Mouse (Mus musculus): ENCODE data around the gene Prss30. TPM values are rescaled to one million over a fixed set of nuclear protein-coding genes. Genes with fewer than 3 reads are reported as not detected.
A peak's percentile ranks its signal among the peaks of the same experiment; 100 is the strongest.

The Prss30 gene
- polyA plus RNA-seq, 1 experiment = not detected

GRCm38 (mm10) chr17:23993559-23994428 is 13.4 kb upstream of the Prss30 start:
- no peak overlapping the region for H3K27ac ChIP-seq (ENCODE audit: insufficient read depth, low read depth, low read length)
- H3K4me3 ChIP-seq (ENCODE audit: insufficient read depth, low read depth, low read length) = peak overlapping the region; percentile 19; the same call in 1 of the 2 replicates
- no peak for TF ChIP-seq POLR2A (IDR thresholded peaks at IDR 0.05; ENCODE audit: insufficient read depth, low read depth, low read length)
- TF ChIP-seq CTCF (IDR thresholded peaks at IDR 0.05; ENCODE audit: insufficient read depth, low read depth, low read length) = peak; percentile 62; the same call in 1 of the 2 replicates
- 10% methylated on average over 31 of the region's 31 CpGs for WGBS
- H3K4me1 ChIP-seq (ENCODE audit: control insufficient read depth, insufficient read depth, low read length) = peaks cover 16% of the 10 kb centered on the region

- H3K4me1 ChIP-seq (ENCODE audit: control insufficient read depth, insufficient read depth, low read length) = peaks cover 16% of the 10 kb centered on the region
- H3K27ac ChIP-seq (ENCODE audit: insufficient read depth, low read depth, low read length) = no peak overlapping the region
- TF ChIP-seq POLR2A (IDR thresholded peaks at IDR 0.05; ENCODE audit: insufficient read depth, low read depth, low read length) (no peak), CTCF (IDR thresholded peaks at IDR 0.05; ENCODE audit: insufficient read depth, low read depth, low read length) (no peak)
- H3K4me3 ChIP-seq (ENCODE audit: insufficient read depth, low read depth, low read length) = no peak overlapping the region
- WGBS = 77% methylated on average over 9 of the region's 9 CpGs
Measured at GRCm38 (mm10) chr17:23992789-23993553, 12.6 kb upstream of the Prss30 start.

GRCm38 (mm10) chr17:23989802-23990201 is 9.4 kb upstream of the Prss30 start:
- TF ChIP-seq POLR2A (IDR thresholded peaks at IDR 0.05; ENCODE audit: insufficient read depth, low read depth, low read length) = no peak
- TF ChIP-seq CTCF (IDR thresholded peaks at IDR 0.05; ENCODE audit: insufficient read depth, low read depth, low read length) = no peak
- 25% methylated on average over 2 of the region's 2 CpGs for WGBS

GRCm38 (mm10) chr17:23984989-23985388 is 4.6 kb upstream of the Prss30 start:
- TF ChIP-seq CTCF (IDR thresholded peaks at IDR 0.05; ENCODE audit: insufficient read depth, low read depth, low read length) = no peak
- TF ChIP-seq POLR2A (IDR thresholded peaks at IDR 0.05; ENCODE audit: insufficient read depth, low read depth, low read length) = no peak
- Histone ChIP-seq H3K27ac (ENCODE audit: insufficient read depth, low read depth, low read length) (no peak overlapping the region), H3K4me3 (ENCODE audit: insufficient read depth, low read depth, low read length) (no peak overlapping the region), H3K4me1 (ENCODE audit: control insufficient read depth, insufficient read depth, low read length) (no peaks in the 10 kb centered on the region; the same call in 1 of the 2 replicates)
- WGBS = 89% methylated on average over 1 of the region's 1 CpGs

More at GRCm38 (mm10) chr17:23989802-23990201, 9.4 kb upstream of the Prss30 start:
- Histone ChIP-seq H3K4me1 (ENCODE audit: control insufficient read depth, insufficient read depth, low read length) (peaks cover 16% of the 10 kb centered on the region), H3K27ac (ENCODE audit: insufficient read depth, low read depth, low read length) (no peak overlapping the region), H3K4me3 (ENCODE audit: insufficient read depth, low read depth, low read length) (no peak overlapping the region)

- Histone ChIP-seq H3K27ac (ENCODE audit: insufficient read depth, low read depth, low read length) (no peak overlapping the region), H3K4me1 (ENCODE audit: control insufficient read depth, insufficient read depth, low read length) (peaks cover 2% of the 10 kb centered on the region; the same call in 1 of the 2 replicates), H3K4me3 (ENCODE audit: insufficient read depth, low read depth, low read length) (no peak overlapping the region)
- TF ChIP-seq CTCF (IDR thresholded peaks at IDR 0.05; ENCODE audit: insufficient read depth, low read depth, low read length) (no peak), POLR2A (IDR thresholded peaks at IDR 0.05; ENCODE audit: insufficient read depth, low read depth, low read length) (no peak)
- WGBS = 82% methylated on average over 4 of the region's 4 CpGs
Measured at GRCm38 (mm10) chr17:23982912-23983311, 2.5 kb upstream of the Prss30 start.

GRCm38 (mm10) chr17:23979471-23979870 is 895 bp downstream of the Prss30 start:
- Histone ChIP-seq H3K4me1 (ENCODE audit: control insufficient read depth, insufficient read depth, low read length) (peaks cover 2% of the 10 kb centered on the region; the same call in 1 of the 2 replicates), H3K4me3 (ENCODE audit: insufficient read depth, low read depth, low read length) (no peak overlapping the region), H3K27ac (ENCODE audit: insufficient read depth, low read depth, low read length) (no peak overlapping the region)
- 73% methylated on average over 3 of the region's 3 CpGs for WGBS
- TF ChIP-seq POLR2A (IDR thresholded peaks at IDR 0.05; ENCODE audit: insufficient read depth, low read depth, low read length) (no peak), CTCF (IDR thresholded peaks at IDR 0.05; ENCODE audit: insufficient read depth, low read depth, low read length) (no peak)

GRCm38 (mm10) chr17:23976665-23977064 is 3.7 kb downstream of the Prss30 start:
- no peak for TF ChIP-seq POLR2A (IDR thresholded peaks at IDR 0.05; ENCODE audit: insufficient read depth, low read depth, low read length)
- TF ChIP-seq CTCF (IDR thresholded peaks at IDR 0.05; ENCODE audit: insufficient read depth, low read depth, low read length) = no peak
- H3K4me1 ChIP-seq (ENCODE audit: control insufficient read depth, insufficient read depth, low read length) = peaks cover 2% of the 10 kb centered on the region; the same call in 1 of the 2 replicates
- no peak overlapping the region for H3K27ac ChIP-seq (ENCODE audit: insufficient read depth, low read depth, low read length)
- WGBS = 89% methylated on average over 4 of the region's 4 CpGs
- no peak overlapping the region for H3K4me3 ChIP-seq (ENCODE audit: insufficient read depth, low read depth, low read length)

- Histone ChIP-seq H3K4me1 (ENCODE audit: control insufficient read depth, insufficient read depth, low read length) (no peaks in the 10 kb centered on the region), H3K4me3 (ENCODE audit: insufficient read depth, low read depth, low read length) (no peak overlapping the region), H3K27ac (ENCODE audit: insufficient read depth, low read depth, low read length) (no peak overlapping the region)
- WGBS = 84% methylated on average over 9 of the region's 9 CpGs
- TF ChIP-seq CTCF (IDR thresholded peaks at IDR 0.05; ENCODE audit: insufficient read depth, low read depth, low read length) (no peak), POLR2A (IDR thresholded peaks at IDR 0.05; ENCODE audit: insufficient read depth, low read depth, low read length) (no peak)
Measured at GRCm38 (mm10) chr17:23971315-23971714, 9.1 kb downstream of the Prss30 start.

Data from olfactory bulb, adult 2 months (tissue).